Mouse (Mus musculus): ENCODE measurements around the gene Stx8. TPM values are rescaled to one million over a fixed set of nuclear protein-coding genes. Genes with fewer than 3 reads are reported as not detected.

Gene Stx8
- polyA plus RNA-seq, 1 experiment from 2014 or later, result 64.6 TPM

- no peak overlapping the region for H3K27ac ChIP-seq (replicated peaks)
- H3K27me3 ChIP-seq (replicated peaks), result no peaks in the 10 kb centered on the region
- no peak overlapping the region for H3K9ac ChIP-seq (replicated peaks)
- no peak overlapping the region for H3K4me2 ChIP-seq
- H3K4me3 ChIP-seq (replicated peaks), result no peak overlapping the region
- no peak for ATAC-seq (ENCODE audit: low FRiP score)
- H3K36me3 ChIP-seq, result no peaks in the 10 kb centered on the region
- no peaks in the 10 kb centered on the region for H3K9me3 ChIP-seq (replicated peaks)
- 65% methylated on average over 9 of the region's 9 CpGs for whole genome bisulfite sequencing
- H3K4me1 ChIP-seq, result peaks cover 12% of the 10 kb centered on the region; the same call in 1 of the 2 replicates
Observed at GRCm38 (mm10) chr11:68037093-68037492, 71.1 kb downstream of the Stx8 start.

DNA sequence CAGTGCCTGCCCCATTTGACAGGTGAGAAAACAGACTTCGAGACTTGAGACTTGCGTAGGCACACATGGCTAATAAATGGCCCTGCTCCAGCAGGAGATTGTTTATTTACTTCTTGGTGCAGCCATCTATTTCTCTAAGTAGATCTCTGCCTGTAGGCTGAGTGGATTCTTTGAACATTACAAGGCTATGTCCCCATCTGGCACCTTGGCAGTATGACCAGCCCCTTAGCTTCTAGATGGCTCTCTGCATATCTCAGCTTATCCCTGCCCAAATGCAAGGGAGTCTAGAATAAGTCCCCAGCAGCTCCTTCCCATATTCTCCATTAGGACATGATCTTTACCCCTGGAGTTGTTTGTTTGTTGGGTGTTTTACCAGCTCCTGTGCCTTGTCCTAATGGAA, 72.1 kb downstream of the Stx8 start:
- WGBS, result 91% methylated on average over 2 of the region's 2 CpGs
- ATAC-seq (ENCODE audit: low FRiP score), result no peak
- no peak overlapping the region for H3K4me3 ChIP-seq (replicated peaks)

DNA sequence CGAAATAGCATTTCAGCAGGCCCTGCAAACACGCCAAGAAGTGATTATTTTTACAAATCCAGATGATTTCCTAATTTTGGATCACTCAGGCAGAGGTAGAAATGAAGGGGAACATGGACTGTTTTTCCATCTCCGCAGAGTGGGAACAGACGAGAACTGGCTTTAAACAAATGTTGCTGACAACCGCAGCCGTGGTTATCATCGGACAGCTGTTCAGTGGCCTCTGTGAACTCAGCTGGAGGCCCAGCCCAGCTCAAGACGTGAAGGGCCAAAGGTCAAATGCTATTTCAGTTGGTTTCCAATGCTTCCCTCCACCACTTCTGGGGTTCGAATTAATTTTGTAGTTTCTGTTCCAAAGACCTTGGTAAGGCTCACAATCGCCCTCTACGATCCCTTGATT, 78.2 kb downstream of the Stx8 start:
- no peak overlapping the region for H3K4me3 ChIP-seq (replicated peaks)
- no peaks in the 10 kb centered on the region for H3K9me3 ChIP-seq (replicated peaks)
- no peaks in the 10 kb centered on the region for H3K27me3 ChIP-seq (replicated peaks)
- no peaks in the 10 kb centered on the region for H3K36me3 ChIP-seq
- no peak overlapping the region for H3K9ac ChIP-seq (replicated peaks)
- H3K4me1 ChIP-seq, result peaks cover 14% of the 10 kb centered on the region; the same call in 1 of the 2 replicates
- no peak overlapping the region for H3K27ac ChIP-seq (replicated peaks)
- WGBS, result 29% methylated on average over 11 of the region's 11 CpGs
- no peak for ATAC-seq (ENCODE audit: low FRiP score)
- H3K4me2 ChIP-seq, result no peak overlapping the region

More for the DNA sequence above, 72.1 kb downstream of the Stx8 start:
- peaks cover 12% of the 10 kb centered on the region; the same call in 1 of the 2 replicates for H3K4me1 ChIP-seq
- no peak overlapping the region for H3K9ac ChIP-seq (replicated peaks)
- H3K9me3 ChIP-seq (replicated peaks), result no peaks in the 10 kb centered on the region
- H3K36me3 ChIP-seq, result no peaks in the 10 kb centered on the region
- H3K4me2 ChIP-seq, result no peak overlapping the region
- H3K27me3 ChIP-seq (replicated peaks), result no peaks in the 10 kb centered on the region
- no peak overlapping the region for H3K27ac ChIP-seq (replicated peaks)

DNA sequence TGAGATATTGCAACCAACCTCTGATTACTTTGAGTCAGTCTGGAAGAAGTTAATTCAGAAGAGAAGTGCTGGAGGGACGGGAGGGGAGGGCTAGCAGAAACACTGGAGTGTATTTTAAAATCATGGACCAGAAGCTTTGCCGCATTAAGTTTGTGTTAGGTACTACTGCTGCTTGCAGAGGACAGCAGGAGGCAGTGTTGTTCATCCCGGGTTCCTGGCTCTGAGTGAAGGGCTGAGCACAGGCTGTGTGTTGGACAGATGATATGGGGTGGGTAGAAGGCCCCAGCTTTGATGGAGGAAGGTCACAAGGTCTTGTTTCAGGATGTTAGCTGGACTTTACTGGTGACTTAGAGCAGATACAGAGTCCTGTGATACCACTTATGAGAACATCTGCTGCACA, 80.9 kb downstream of the Stx8 start:
- WGBS, result 55% methylated on average over 3 of the region's 3 CpGs
- Histone ChIP-seq H3K27ac (replicated peaks) (no peak overlapping the region), H3K4me3 (replicated peaks) (no peak overlapping the region), H3K36me3 (no peaks in the 10 kb centered on the region), H3K9me3 (replicated peaks) (no peaks in the 10 kb centered on the region), H3K4me2 (no peak overlapping the region), H3K9ac (replicated peaks) (no peak overlapping the region), H3K27me3 (replicated peaks) (no peaks in the 10 kb centered on the region), H3K4me1 (peaks cover 20% of the 10 kb centered on the region)
- no peak for ATAC-seq (ENCODE audit: low FRiP score)

DNA sequence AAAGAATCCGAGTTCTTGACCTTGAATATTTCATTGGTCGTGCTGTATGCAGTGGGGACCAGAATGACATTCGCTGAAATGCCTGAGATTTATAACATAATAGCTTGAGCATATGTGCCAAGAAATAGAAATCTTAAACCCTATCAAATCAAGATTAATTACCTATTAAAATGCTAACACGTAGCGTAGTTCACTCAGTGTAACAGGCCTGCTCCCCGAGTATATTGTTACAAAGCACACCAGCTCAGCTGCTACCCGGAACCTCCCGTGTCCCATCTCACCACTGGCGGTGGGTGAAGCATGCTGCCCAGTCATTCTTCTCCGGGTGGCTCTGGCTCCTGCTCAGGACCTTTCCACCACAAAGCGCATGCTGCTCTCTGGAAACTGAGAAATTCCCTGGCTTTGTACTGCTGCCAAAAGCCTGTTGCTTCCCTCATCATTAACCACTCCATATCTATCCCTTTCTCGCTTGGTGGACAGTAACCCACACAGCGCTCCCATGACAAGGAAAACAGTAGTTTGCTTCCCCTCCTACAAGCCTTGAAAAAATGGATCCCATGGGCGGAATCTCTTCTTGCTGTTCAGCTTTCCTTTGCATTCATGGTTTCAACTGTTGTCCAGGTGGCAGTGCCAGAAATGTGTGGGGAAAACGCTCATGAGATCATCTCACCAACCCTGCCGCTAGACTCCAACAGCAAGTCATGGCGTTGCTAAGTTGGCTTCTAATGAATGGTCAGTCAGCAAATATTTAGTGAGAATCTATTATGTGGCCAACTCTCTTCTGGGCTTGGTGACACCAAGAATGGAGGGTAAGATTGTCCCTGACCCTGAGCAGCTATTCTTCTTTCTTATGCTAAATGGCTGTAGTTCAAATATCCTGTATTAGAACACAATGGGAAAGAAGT, 83.5 kb downstream of the Stx8 start:
- H3K4me2 ChIP-seq, result no peak overlapping the region
- ATAC-seq (ENCODE audit: low FRiP score), result peak; percentile 45; the same call in 1 of the 2 replicates
- H3K9me3 ChIP-seq (replicated peaks), result no peaks in the 10 kb centered on the region
- 27% methylated on average over 17 of the region's 17 CpGs for WGBS
- H3K4me1 ChIP-seq, result peaks cover 8% of the 10 kb centered on the region
- H3K36me3 ChIP-seq, result no peaks in the 10 kb centered on the region
- H3K9ac ChIP-seq (replicated peaks), result no peak overlapping the region
- H3K4me3 ChIP-seq (replicated peaks), result no peak overlapping the region
- no peaks in the 10 kb centered on the region for H3K27me3 ChIP-seq (replicated peaks)
- H3K27ac ChIP-seq (replicated peaks), result peak overlapping the region; percentile 52; the same call in 1 of the 2 replicates

DNA sequence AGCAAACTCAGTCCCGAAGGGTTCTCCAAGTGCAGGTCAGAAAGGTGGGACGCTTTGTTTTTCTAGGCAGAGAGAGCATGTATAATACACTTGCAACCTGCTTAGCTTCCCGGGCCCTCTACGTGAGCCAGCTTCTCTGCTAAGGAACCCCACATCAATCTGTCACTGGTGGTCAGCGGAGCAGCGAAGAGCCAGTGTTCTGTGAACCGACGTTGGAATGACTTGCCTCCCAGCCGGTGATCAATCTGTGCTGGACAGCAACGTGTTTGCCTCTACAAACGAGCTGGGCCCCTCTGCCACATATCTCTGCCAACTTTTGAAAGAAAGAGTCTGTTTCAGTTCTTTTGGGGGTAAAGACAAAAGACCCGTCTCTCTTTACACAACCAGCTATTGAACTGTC, 84.7 kb downstream of the Stx8 start:
- no peaks in the 10 kb centered on the region for H3K9me3 ChIP-seq (replicated peaks)
- H3K4me1 ChIP-seq, result peaks cover 7% of the 10 kb centered on the region
- no peak overlapping the region for H3K4me2 ChIP-seq
- H3K36me3 ChIP-seq, result no peaks in the 10 kb centered on the region
- H3K27me3 ChIP-seq (replicated peaks), result no peaks in the 10 kb centered on the region
- no peak overlapping the region for H3K9ac ChIP-seq (replicated peaks)
- no peak overlapping the region for H3K4me3 ChIP-seq (replicated peaks)
- ATAC-seq (ENCODE audit: low FRiP score), result peak; percentile 53; the same call in 1 of the 2 replicates
- peak overlapping the region; percentile 46; the same call in 1 of the 2 replicates for H3K27ac ChIP-seq (replicated peaks)
- WGBS, result 15% methylated on average over 12 of the region's 12 CpGs

DNA sequence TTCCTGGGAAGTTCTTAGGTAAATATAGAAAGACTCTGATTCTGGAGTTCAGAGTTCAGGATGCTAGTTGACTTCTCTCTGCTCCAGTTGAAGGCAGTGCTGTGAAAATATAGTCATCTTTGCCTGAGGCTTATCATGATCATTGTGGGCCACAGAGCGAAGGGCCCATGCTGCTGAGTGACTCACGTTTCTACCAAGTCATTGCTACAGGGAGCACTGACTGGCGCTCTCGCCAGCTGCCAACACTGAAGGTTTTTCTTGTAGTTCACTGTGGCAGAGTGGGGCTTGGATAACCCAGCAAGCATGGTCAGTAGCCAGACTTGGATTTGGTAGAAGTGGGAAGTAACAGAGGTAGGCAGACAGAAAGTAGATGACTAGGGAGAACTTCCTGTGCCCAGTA, 85.3 kb downstream of the Stx8 start:
- WGBS, result 66% methylated on average over 4 of the region's 4 CpGs
- Histone ChIP-seq H3K27ac (replicated peaks) (0 out of 2 replicates have a peak overlapping the region, but pooled peaks have one; percentile 13), H3K36me3 (no peaks in the 10 kb centered on the region), H3K9ac (replicated peaks) (no peak overlapping the region), H3K9me3 (replicated peaks) (no peaks in the 10 kb centered on the region), H3K4me1 (peaks cover 7% of the 10 kb centered on the region), H3K4me3 (replicated peaks) (no peak overlapping the region), H3K27me3 (replicated peaks) (no peaks in the 10 kb centered on the region), H3K4me2 (no peak overlapping the region)
- no peak for ATAC-seq (ENCODE audit: low FRiP score)

DNA sequence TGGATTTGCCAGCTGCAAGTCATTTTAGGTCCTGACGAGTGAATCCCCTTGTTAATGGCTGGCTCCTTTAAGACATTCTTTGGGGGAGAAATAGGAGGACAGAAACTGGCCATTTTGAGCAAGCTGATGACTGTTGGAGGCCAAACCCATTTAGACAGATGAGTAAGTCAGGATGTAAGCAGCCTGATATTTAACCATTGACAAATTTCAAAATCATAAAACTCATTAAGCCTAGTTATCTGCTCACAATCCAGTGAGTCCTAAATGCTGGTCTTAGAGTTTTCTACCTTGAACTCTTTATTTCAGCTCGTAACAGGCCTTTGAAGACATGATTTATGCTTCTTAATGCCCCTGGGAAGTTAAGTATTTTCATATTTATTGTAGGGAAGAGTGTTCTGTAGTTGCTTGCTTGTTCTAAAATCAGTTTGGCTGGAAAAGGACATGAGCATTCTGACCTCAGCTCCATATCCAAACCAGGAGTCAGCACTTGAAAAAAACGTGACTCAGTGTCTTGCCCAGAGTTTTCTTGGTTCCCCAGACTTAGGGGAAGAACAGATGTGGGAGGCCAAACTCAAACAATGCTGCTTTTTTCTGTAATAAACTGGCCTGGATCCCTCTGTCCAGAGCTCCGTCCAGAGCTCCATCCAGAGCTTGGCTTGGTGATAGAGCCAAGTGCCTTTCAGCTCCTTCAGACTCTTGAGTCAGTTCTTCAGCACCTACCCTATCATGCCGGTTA, 92.6 kb downstream of the Stx8 start:
- Histone ChIP-seq H3K36me3 (no peaks in the 10 kb centered on the region), H3K4me1 (no peaks in the 10 kb centered on the region), H3K27me3 (replicated peaks) (no peaks in the 10 kb centered on the region), H3K4me3 (replicated peaks) (no peak overlapping the region), H3K4me2 (no peak overlapping the region), H3K9ac (replicated peaks) (no peak overlapping the region), H3K9me3 (replicated peaks) (no peaks in the 10 kb centered on the region), H3K27ac (replicated peaks) (no peak overlapping the region)
- ATAC-seq (ENCODE audit: low FRiP score), result no peak
- WGBS, result 77% methylated on average over 5 of the region's 5 CpGs

- 57% methylated on average over 4 of the region's 4 CpGs for WGBS
Observed at GRCm38 (mm10) chr11:68060651-68061050, 94.7 kb downstream of the Stx8 start.

GRCm38 (mm10) chr11:68062116-68062515, 96.1 kb downstream of the Stx8 start:
- H3K9me3 ChIP-seq (replicated peaks), result no peaks in the 10 kb centered on the region
- no peak for ATAC-seq (ENCODE audit: low FRiP score)
- no peak overlapping the region for H3K27ac ChIP-seq (replicated peaks)
- H3K4me2 ChIP-seq, result no peak overlapping the region
- H3K36me3 ChIP-seq, result no peaks in the 10 kb centered on the region
- H3K4me3 ChIP-seq (replicated peaks), result no peak overlapping the region
- H3K9ac ChIP-seq (replicated peaks), result no peak overlapping the region
- no peaks in the 10 kb centered on the region for H3K27me3 ChIP-seq (replicated peaks)
- 78% methylated on average over 2 of the region's 2 CpGs for WGBS
- H3K4me1 ChIP-seq, result no peaks in the 10 kb centered on the region

More at GRCm38 (mm10) chr11:68060651-68061050, 94.7 kb downstream of the Stx8 start:
- Histone ChIP-seq H3K9ac (replicated peaks) (no peak overlapping the region), H3K4me1 (no peaks in the 10 kb centered on the region), H3K27me3 (replicated peaks) (no peaks in the 10 kb centered on the region), H3K9me3 (replicated peaks) (no peaks in the 10 kb centered on the region), H3K4me3 (replicated peaks) (no peak overlapping the region), H3K27ac (replicated peaks) (no peak overlapping the region), H3K4me2 (no peak overlapping the region), H3K36me3 (no peaks in the 10 kb centered on the region)
- ATAC-seq (ENCODE audit: low FRiP score), result no peak

DNA sequence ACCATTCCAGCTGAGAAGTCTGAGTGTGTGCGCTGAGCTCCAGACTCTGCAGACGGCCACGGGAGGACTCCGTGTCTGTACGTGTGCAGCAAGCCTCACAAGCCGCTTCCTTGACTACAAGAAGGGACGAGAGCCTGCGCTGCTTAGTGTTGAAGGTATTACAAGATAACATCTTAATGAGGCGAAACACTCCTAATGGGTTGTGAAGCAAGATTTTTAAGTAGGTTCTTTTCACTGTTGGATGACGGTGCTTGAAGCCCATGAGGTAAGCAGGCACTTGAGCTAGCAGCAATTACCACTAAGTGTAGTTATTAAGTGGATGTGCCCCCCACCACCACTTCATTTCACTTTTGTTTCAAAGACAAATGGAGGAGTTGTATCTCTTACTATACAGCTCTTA, 101.8 kb downstream of the Stx8 start:
- no peak overlapping the region for H3K4me3 ChIP-seq (replicated peaks)
- H3K9me3 ChIP-seq (replicated peaks), result no peaks in the 10 kb centered on the region
- H3K27ac ChIP-seq (replicated peaks), result no peak overlapping the region
- H3K4me2 ChIP-seq, result no peak overlapping the region
- no peaks in the 10 kb centered on the region for H3K36me3 ChIP-seq
- no peak overlapping the region for H3K9ac ChIP-seq (replicated peaks)
- WGBS, result 77% methylated on average over 10 of the region's 10 CpGs
- no peaks in the 10 kb centered on the region for H3K27me3 ChIP-seq (replicated peaks)
- 0 out of 2 replicates have a peak, but pooled peaks cover 4% of the 10 kb centered on the region for H3K4me1 ChIP-seq
- ATAC-seq (ENCODE audit: low FRiP score), result no peak
